Mouse (Mus musculus): ENCODE measurements around the gene Agtpbp1. TPM values are rescaled to one million over a fixed set of nuclear protein-coding genes. Genes with fewer than 3 reads are reported as not detected.

Agtpbp1 gene
- polyA plus RNA-seq, 1 experiment from 2014 or later: 10.6 TPM

GRCm38 (mm10) chr13:59552751-59553150, 32.3 kb downstream of the Agtpbp1 start:
- Histone ChIP-seq H3K4me1 (ENCODE audit: control insufficient read depth, insufficient read depth, low read length) (0 out of 2 replicates have a peak, but pooled peaks cover 4% of the 10 kb centered on the region), H3K4me2 (ENCODE audit: low read depth, severe bottlenecking) (no peak overlapping the region), H3K27me3 (ENCODE audit: control insufficient read depth, insufficient read depth, low read length) (no peaks in the 10 kb centered on the region), H3K4me3 (ENCODE audit: low read depth, low read length) (no peak overlapping the region), H3K27ac (replicated peaks; ENCODE audit: low read depth, low read length) (no peak overlapping the region), H3K9ac (ENCODE audit: low read length) (no peak overlapping the region), H3K36me3 (ENCODE audit: control insufficient read depth, insufficient read depth, low read length) (no peaks in the 10 kb centered on the region), H3K9me3 (ENCODE audit: control insufficient read depth, low read length) (no peaks in the 10 kb centered on the region)
- ATAC-seq (ENCODE audit: insufficient number of reproducible peaks, low FRiP score, low TSS enrichment, low read depth): no peak
- DNase-seq (ENCODE audit: low spot score): no peak
- 72% methylated on average over 2 of the region's 2 CpGs for WGBS

DNA sequence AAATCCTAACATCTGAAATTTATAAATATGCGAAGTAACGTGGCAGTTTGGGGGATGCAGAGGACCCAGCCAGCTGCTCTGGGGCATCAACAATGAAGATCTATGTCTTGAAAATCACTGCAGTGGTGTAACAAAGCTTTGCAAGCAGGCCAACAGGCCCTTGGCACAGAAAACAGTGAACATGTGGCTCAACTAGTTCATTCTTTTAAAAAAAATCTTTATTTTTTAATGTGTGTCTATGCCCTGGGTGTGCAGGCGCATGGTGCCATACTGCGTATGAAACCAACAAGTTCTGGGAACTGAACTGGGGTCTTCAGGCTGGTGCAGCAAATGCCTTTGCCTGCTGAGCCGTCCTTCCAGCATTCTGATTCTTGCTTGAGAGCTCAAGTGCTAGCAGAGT, 32.7 kb downstream of the Agtpbp1 start:
- Histone ChIP-seq H3K9me3 (ENCODE audit: control insufficient read depth, low read length) (no peaks in the 10 kb centered on the region), H3K27me3 (ENCODE audit: control insufficient read depth, insufficient read depth, low read length) (no peaks in the 10 kb centered on the region), H3K4me2 (ENCODE audit: low read depth, severe bottlenecking) (no peak overlapping the region), H3K4me1 (ENCODE audit: control insufficient read depth, insufficient read depth, low read length) (0 out of 2 replicates have a peak, but pooled peaks cover 4% of the 10 kb centered on the region), H3K27ac (replicated peaks; ENCODE audit: low read depth, low read length) (no peak overlapping the region), H3K9ac (ENCODE audit: low read length) (no peak overlapping the region), H3K4me3 (ENCODE audit: low read depth, low read length) (no peak overlapping the region), H3K36me3 (ENCODE audit: control insufficient read depth, insufficient read depth, low read length) (no peaks in the 10 kb centered on the region)
- 88% methylated on average over 5 of the region's 5 CpGs for WGBS
- ATAC-seq (ENCODE audit: insufficient number of reproducible peaks, low FRiP score, low TSS enrichment, low read depth) (no peak), DNase-seq (ENCODE audit: low spot score) (no peak)

DNA sequence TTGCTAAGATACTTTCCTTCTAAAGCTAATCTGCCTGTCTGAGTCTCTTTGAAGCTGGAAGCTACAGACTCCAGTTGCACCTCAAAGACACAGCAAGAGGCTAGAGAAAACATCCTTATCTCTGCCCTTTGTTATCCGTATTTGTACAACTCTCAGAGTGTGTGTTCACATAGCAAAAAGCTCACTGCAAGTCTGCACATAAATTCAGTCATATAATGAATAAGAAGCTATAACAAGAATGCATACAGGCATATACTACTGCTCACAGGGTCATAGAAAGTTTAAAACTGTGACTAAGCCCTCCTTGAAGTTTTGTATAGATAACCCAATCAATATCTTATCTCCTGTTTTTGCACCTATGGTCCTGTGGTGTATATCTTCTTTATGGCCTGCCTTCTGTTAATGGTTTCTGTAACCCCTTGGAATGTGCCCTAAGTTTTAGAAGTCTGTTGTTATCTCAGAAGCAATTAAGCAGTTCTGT, 35.7 kb downstream of the Agtpbp1 start:
- H3K4me3 ChIP-seq (ENCODE audit: low read depth, low read length): no peak overlapping the region
- no peak overlapping the region for H3K4me2 ChIP-seq (ENCODE audit: low read depth, severe bottlenecking)
- no peak overlapping the region for H3K9ac ChIP-seq (ENCODE audit: low read length)
- H3K27me3 ChIP-seq (ENCODE audit: control insufficient read depth, insufficient read depth, low read length): no peaks in the 10 kb centered on the region
- ATAC-seq (ENCODE audit: insufficient number of reproducible peaks, low FRiP score, low TSS enrichment, low read depth) (no peak), DNase-seq (ENCODE audit: low spot score) (no peak)
- H3K9me3 ChIP-seq (ENCODE audit: control insufficient read depth, low read length): no peaks in the 10 kb centered on the region
- WGBS: 34% methylated on average over 1 of the region's 1 CpGs
- 0 out of 2 replicates have a peak, but pooled peaks cover 4% of the 10 kb centered on the region for H3K4me1 ChIP-seq (ENCODE audit: control insufficient read depth, insufficient read depth, low read length)
- H3K27ac ChIP-seq (replicated peaks; ENCODE audit: low read depth, low read length): no peak overlapping the region
- H3K36me3 ChIP-seq (ENCODE audit: control insufficient read depth, insufficient read depth, low read length): no peaks in the 10 kb centered on the region

DNA sequence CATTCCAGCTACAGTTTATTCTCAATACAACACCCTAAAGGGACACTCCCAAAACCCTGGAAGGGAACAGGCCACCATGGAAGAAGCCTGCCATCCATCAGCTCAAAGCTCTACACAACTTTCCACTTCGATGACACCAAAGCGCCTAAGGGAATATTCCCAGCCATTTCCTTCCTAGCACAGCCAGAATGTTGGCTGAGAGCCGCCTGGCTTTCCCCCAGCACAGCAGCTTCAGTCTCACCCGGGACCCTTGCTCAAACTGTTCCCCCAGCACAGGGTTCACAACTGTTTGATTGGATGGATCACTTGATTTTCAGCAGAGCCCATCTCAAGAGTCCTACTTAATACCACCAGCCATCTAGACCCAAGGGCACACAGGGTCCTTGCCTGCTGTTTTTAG, 37.3 kb downstream of the Agtpbp1 start:
- Histone ChIP-seq H3K27ac (replicated peaks; ENCODE audit: low read depth, low read length) (no peak overlapping the region), H3K36me3 (ENCODE audit: control insufficient read depth, insufficient read depth, low read length) (no peaks in the 10 kb centered on the region), H3K4me2 (ENCODE audit: low read depth, severe bottlenecking) (no peak overlapping the region), H3K4me3 (ENCODE audit: low read depth, low read length) (no peak overlapping the region), H3K27me3 (ENCODE audit: control insufficient read depth, insufficient read depth, low read length) (no peaks in the 10 kb centered on the region), H3K4me1 (ENCODE audit: control insufficient read depth, insufficient read depth, low read length) (0 out of 2 replicates have a peak, but pooled peaks cover 4% of the 10 kb centered on the region), H3K9me3 (ENCODE audit: control insufficient read depth, low read length) (no peaks in the 10 kb centered on the region), H3K9ac (ENCODE audit: low read length) (no peak overlapping the region)
- WGBS: 77% methylated on average over 4 of the region's 4 CpGs
- no peak for DNase-seq (ENCODE audit: low spot score)
- ATAC-seq (ENCODE audit: insufficient number of reproducible peaks, low FRiP score, low TSS enrichment, low read depth): no peak

- no peaks in the 10 kb centered on the region for H3K27me3 ChIP-seq (ENCODE audit: control insufficient read depth, insufficient read depth, low read length)
- no peaks in the 10 kb centered on the region for H3K9me3 ChIP-seq (ENCODE audit: control insufficient read depth, low read length)
- ATAC-seq (ENCODE audit: insufficient number of reproducible peaks, low FRiP score, low TSS enrichment, low read depth): no peak
- no peak overlapping the region for H3K4me2 ChIP-seq (ENCODE audit: low read depth, severe bottlenecking)
- DNase-seq (ENCODE audit: low spot score): no peak
- 63% methylated on average over 2 of the region's 2 CpGs for WGBS
- H3K36me3 ChIP-seq (ENCODE audit: control insufficient read depth, insufficient read depth, low read length): no peaks in the 10 kb centered on the region
- 0 out of 2 replicates have a peak, but pooled peaks cover 4% of the 10 kb centered on the region for H3K4me1 ChIP-seq (ENCODE audit: control insufficient read depth, insufficient read depth, low read length)
- no peak overlapping the region for H3K4me3 ChIP-seq (ENCODE audit: low read depth, low read length)
- no peak overlapping the region for H3K27ac ChIP-seq (replicated peaks; ENCODE audit: low read depth, low read length)
- no peak overlapping the region for H3K9ac ChIP-seq (ENCODE audit: low read length)
Measured at GRCm38 (mm10) chr13:59547091-59547490, 37.9 kb downstream of the Agtpbp1 start.

- WGBS: 93% methylated on average over 10 of the region's 10 CpGs
- H3K27me3 ChIP-seq (ENCODE audit: control insufficient read depth, insufficient read depth, low read length): no peaks in the 10 kb centered on the region
Measured at GRCm38 (mm10) chr13:59542411-59542810, 42.6 kb downstream of the Agtpbp1 start.

GRCm38 (mm10) chr13:59540030-59540429, 45.0 kb downstream of the Agtpbp1 start:
- ATAC-seq (ENCODE audit: insufficient number of reproducible peaks, low FRiP score, low TSS enrichment, low read depth): no peak
- no peak overlapping the region for H3K4me2 ChIP-seq (ENCODE audit: low read depth, severe bottlenecking)
- H3K36me3 ChIP-seq (ENCODE audit: control insufficient read depth, insufficient read depth, low read length): no peaks in the 10 kb centered on the region
- H3K9me3 ChIP-seq (ENCODE audit: control insufficient read depth, low read length): no peaks in the 10 kb centered on the region
- H3K27ac ChIP-seq (replicated peaks; ENCODE audit: low read depth, low read length): no peak overlapping the region
- 84% methylated on average over 5 of the region's 5 CpGs for WGBS
- H3K4me1 ChIP-seq (ENCODE audit: control insufficient read depth, insufficient read depth, low read length): 0 out of 2 replicates have a peak, but pooled peaks cover 2% of the 10 kb centered on the region
- no peaks in the 10 kb centered on the region for H3K27me3 ChIP-seq (ENCODE audit: control insufficient read depth, insufficient read depth, low read length)
- no peak for DNase-seq (ENCODE audit: low spot score)
- H3K4me3 ChIP-seq (ENCODE audit: low read depth, low read length): no peak overlapping the region
- H3K9ac ChIP-seq (ENCODE audit: low read length): no peak overlapping the region

More at GRCm38 (mm10) chr13:59542411-59542810, 42.6 kb downstream of the Agtpbp1 start:
- Histone ChIP-seq H3K36me3 (ENCODE audit: control insufficient read depth, insufficient read depth, low read length) (no peaks in the 10 kb centered on the region), H3K27ac (replicated peaks; ENCODE audit: low read depth, low read length) (no peak overlapping the region), H3K9ac (ENCODE audit: low read length) (no peak overlapping the region), H3K4me2 (ENCODE audit: low read depth, severe bottlenecking) (no peak overlapping the region), H3K4me1 (ENCODE audit: control insufficient read depth, insufficient read depth, low read length) (0 out of 2 replicates have a peak, but pooled peaks cover 2% of the 10 kb centered on the region), H3K4me3 (ENCODE audit: low read depth, low read length) (no peak overlapping the region), H3K9me3 (ENCODE audit: control insufficient read depth, low read length) (no peaks in the 10 kb centered on the region)
- DNase-seq (ENCODE audit: low spot score) (no peak), ATAC-seq (ENCODE audit: insufficient number of reproducible peaks, low FRiP score, low TSS enrichment, low read depth) (no peak)

DNA sequence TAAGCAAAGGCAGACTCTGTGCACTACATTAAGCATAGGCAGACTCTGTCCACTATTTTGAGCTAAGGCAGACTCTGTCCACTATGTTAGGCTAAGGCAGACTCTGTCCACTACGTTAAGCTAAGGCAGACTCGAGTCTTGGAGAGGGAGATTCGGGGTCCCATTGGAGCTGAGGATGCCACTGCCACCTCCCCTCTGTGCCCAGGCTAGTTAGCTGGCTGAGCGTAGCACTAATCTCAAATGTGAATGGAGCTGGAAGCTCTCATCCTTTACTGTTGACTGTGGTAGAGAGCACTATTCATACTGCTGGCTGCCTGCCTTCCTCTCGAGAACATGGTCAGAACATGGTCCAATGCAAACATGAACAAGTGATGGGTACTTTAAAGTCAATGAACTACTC, 46.4 kb downstream of the Agtpbp1 start:
- H3K4me1 ChIP-seq (ENCODE audit: control insufficient read depth, insufficient read depth, low read length): no peaks in the 10 kb centered on the region
- no peak overlapping the region for H3K4me2 ChIP-seq (ENCODE audit: low read depth, severe bottlenecking)
- H3K9me3 ChIP-seq (ENCODE audit: control insufficient read depth, low read length): no peaks in the 10 kb centered on the region
- H3K4me3 ChIP-seq (ENCODE audit: low read depth, low read length): no peak overlapping the region
- H3K9ac ChIP-seq (ENCODE audit: low read length): no peak overlapping the region
- H3K27ac ChIP-seq (replicated peaks; ENCODE audit: low read depth, low read length): no peak overlapping the region
- H3K27me3 ChIP-seq (ENCODE audit: control insufficient read depth, insufficient read depth, low read length): no peaks in the 10 kb centered on the region
- 93% methylated on average over 5 of the region's 5 CpGs for WGBS
- no peak for ATAC-seq (ENCODE audit: insufficient number of reproducible peaks, low FRiP score, low TSS enrichment, low read depth)
- no peaks in the 10 kb centered on the region for H3K36me3 ChIP-seq (ENCODE audit: control insufficient read depth, insufficient read depth, low read length)
- DNase-seq (ENCODE audit: low spot score): no peak

- 79% methylated on average over 2 of the region's 2 CpGs for WGBS
- Histone ChIP-seq H3K4me2 (ENCODE audit: low read depth, severe bottlenecking) (no peak overlapping the region), H3K27me3 (ENCODE audit: control insufficient read depth, insufficient read depth, low read length) (no peaks in the 10 kb centered on the region), H3K9ac (ENCODE audit: low read length) (no peak overlapping the region), H3K4me1 (ENCODE audit: control insufficient read depth, insufficient read depth, low read length) (no peaks in the 10 kb centered on the region), H3K4me3 (ENCODE audit: low read depth, low read length) (no peak overlapping the region), H3K27ac (replicated peaks; ENCODE audit: low read depth, low read length) (no peak overlapping the region), H3K36me3 (ENCODE audit: control insufficient read depth, insufficient read depth, low read length) (no peaks in the 10 kb centered on the region), H3K9me3 (ENCODE audit: control insufficient read depth, low read length) (no peaks in the 10 kb centered on the region)
- DNase-seq (ENCODE audit: low spot score) (no peak), ATAC-seq (ENCODE audit: insufficient number of reproducible peaks, low FRiP score, low TSS enrichment, low read depth) (no peak)
Measured at GRCm38 (mm10) chr13:59536631-59537030, 48.4 kb downstream of the Agtpbp1 start.

Data from limb, embryonic 11.5 days (tissue).